Mouse (Mus musculus): ENCODE measurements around the gene Kcnt2. TPM values are rescaled to one million over a fixed set of nuclear protein-coding genes. Genes with fewer than 3 reads are reported as not detected.
A peak's percentile ranks its signal among the peaks of the same experiment; 100 is the strongest.

The Kcnt2 gene
- total RNA-seq, 4 experiments from 2014 or later = 30.2 to 37.8 (median 34.6) TPM

DNA sequence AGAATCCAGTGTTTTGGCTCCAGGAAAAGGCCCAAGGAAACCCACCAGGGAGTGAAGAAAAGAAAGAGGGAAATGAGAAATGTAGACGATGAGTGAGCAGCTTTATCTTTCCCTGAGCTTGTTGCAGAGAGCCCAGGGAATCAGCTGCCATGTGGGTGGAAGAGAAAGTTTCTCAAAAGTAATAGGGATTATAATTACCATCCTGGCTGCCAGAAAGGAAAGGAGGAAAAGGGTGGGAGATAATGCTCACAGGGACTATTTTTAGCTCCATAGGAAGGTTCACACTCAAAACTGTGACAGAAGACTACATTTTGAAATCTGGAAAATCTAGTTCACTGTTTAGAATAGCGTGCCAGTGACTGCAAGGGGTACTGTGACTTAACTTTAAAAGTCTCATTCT, 243.9 kb downstream of the Kcnt2 start:
- peak in 1 of 2 experiments; percentile 26 for DNase-seq (ENCODE audit: low spot score in 2 of 2)

DNA sequence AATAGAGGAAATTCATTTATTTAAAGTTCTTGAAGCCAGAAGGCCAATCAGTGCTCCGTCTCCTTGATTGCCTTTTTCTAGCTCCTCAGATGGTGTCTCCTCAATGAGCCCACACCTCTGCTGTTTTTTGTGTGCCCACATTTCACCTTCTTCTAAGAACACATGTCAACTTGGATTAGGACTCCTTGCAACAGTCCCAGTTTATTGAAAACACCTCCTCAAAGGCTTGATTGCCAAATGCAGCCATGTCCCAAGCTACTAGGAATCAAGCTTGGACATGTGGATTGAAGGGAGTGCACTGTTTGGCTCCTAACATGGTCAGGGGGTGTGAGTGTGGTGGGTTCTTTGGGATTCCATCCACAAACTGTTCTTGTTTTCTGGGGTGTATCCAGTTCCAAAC, 245.4 kb downstream of the Kcnt2 start:
- DNase-seq (ENCODE audit: low spot score in 2 of 2) = no peak

DNA sequence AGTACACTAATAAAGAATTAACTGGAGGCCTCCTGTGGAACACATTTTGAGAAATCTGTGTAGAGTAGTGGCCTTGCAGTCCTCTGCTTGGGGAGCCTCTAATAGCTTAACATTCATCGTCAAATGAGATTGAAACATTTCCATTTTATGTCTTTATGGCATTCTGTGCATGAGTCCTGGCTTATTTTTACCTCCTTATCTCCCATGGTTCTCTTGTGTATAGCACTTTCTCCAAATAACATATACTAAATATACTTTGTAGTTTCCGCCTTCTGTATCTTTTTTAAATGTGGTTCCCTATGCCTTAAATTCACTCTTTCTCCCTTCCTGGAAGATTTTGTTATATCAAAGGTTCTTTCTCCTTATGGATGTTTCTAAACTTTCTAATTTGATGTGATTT, 246.3 kb downstream of the Kcnt2 start:
- DNase-seq (ENCODE audit: low spot score in 2 of 2) = no peak

DNA sequence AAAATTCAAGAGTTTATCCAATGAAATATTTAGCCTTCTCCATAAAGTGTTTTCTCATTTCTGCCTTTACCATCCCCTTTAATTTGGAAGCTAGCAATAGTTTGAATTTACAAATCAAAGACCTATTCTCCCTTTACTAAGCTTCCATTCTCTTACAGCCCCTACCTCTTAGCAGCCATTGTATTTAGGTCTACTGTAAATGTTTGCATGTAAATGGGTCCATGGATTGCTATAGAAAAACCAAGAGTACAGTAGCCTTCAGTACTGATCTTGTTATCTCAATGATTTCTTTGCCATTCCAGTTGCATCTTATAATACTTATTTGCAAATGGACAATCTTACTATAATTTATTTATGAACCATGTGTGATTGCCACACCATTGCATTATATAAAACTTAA, 267.5 kb downstream of the Kcnt2 start:
- no peak for DNase-seq (ENCODE audit: low spot score in 2 of 2)

DNA sequence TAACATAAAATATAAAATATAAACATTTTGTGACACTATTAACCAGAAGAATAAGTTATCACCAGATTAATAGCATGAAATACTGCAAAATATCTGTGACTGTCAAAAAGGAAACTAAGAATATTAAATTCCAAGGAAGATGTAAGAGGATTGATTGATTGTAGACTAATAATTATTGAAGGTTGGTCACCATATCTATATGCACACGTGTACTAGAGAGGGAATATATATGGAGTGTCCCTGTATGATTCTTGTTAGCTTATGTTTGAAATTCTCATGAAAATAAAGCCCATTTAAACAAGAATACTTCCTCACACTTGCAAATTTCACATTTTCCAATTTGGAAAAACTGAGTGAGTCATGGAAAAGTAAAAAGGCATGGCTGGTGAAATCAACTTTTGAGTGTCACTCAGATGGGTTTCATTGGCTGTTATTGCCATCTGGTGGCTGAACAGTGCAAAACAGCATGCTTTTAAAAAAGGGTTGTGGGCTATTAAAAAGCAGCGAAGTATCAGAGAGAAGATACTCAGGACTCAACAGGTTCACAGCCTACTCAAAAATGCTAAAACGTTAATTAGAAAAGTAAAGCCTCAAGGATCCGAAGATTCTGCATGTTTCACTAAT, 285.4 kb downstream of the Kcnt2 start:
- DNase-seq (ENCODE audit: low spot score in 2 of 2) = peak; percentile 15 to 43

DNA sequence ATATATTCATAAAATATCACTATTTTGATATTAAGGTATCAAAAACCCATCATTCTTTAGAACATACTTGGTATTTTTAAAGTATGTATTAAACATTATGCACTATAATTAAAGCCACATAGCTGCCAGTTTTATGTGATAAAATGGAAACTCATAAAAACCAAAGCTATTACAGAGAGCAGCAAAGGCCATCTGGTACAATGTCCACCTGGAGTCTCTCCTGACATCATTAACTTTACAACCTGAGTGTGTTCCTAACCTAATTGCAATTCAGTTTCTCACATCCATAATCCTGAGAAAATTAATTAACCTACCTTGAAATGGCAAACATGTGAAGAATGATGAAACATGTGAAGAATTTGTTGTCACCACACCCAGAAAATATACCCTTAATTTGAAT, 288.9 kb downstream of the Kcnt2 start:
- DNase-seq (ENCODE audit: low spot score in 2 of 2) = no peak

DNA sequence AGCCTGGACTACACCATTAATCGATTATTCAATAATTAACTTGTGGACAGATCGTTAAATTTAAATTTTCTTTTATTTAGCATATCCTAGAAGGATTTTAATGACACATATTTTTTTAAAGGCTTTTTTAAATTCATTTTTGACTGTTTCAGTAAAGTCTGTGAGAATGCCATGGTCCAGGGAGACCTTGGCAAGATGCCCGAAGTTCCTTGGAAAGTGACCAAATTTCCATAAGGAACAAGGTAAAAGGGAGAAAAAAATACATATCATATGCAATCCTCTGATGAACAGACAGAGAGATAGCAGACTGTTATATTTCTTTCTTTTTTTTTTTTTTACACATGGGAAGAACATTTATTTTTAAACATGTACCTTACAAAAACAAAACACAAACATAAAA, 296.1 kb downstream of the Kcnt2 start:
- no peak for DNase-seq (ENCODE audit: low spot score in 2 of 2)

DNA sequence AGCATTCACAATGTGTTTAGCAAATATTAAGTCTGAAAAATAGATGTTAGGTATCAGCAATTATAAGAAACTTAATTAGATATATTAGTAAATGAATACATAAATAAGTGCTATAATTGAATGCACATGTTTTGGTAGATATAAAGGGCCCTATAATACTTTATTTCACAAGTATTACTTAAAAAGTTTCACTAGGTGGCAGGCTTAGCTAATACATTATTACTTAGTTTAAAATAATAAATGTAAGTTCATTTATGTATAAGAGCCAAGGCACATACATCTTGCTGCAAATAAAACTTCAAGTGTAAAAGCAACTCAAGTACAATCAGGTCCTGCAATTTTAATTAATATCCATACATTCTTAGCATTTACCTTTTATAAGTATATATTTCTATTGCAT, 302.8 kb downstream of the Kcnt2 start:
- DNase-seq (ENCODE audit: low spot score in 2 of 2) = no peak

DNA sequence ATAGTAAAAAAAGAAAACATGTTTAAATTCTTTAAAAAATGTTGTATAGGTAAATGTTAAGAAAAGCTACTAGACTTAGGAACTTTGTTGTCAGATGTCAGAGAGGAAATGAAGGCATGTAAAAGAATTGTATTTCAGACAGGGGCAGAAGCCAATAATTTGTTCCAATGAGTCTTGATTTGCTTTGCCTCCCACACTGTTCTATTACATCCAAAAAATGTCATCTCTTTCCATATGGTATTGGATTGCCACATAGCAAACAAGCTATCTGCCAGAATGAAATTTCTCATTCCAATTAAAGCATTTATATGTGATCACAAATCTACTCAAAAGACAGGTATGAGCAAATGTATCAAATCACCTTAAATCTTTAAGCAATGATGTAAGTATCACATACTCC, 314.8 kb downstream of the Kcnt2 start:
- no peak for DNase-seq (ENCODE audit: low spot score in 2 of 2)

DNA sequence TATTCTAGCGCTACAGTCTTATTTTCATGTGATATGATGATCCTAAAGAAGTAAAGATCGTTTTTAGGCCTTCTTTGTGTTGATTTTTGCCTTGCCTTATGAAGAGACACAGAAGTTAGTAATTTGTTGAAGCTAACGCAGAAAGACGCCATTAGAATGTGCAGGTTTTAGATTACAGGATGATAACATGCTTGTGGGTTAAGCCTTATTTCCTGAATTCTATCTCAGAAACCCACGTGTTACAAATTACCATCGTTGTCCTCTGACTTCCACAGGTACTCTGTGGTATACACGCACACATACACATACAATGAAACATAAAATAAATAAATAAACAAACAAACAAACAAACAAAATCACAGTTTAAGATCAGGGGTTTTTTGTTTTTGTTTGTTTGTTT, 326.2 kb downstream of the Kcnt2 start:
- no peak for DNase-seq (ENCODE audit: low spot score in 2 of 2)

DNA sequence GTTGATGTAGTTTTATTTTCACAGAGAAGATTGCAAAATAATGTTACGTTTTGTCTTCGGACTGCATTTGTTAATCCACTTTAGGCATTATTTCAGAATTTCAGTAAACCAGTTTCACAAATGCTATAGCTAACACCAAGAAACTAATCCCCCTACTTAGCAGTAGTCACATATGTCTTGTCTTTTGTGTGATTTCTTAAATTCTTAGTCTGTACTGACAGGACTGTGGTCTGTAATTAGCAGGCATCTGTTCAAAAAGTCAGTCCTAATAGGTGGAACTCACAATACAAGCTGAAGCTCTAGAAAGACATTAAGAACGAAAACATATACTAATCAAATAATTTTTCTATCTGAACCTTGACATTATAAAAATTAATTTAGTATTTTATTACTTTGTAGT, 332.6 kb downstream of the Kcnt2 start:
- DNase-seq (ENCODE audit: low spot score in 2 of 2) = no peak

DNA sequence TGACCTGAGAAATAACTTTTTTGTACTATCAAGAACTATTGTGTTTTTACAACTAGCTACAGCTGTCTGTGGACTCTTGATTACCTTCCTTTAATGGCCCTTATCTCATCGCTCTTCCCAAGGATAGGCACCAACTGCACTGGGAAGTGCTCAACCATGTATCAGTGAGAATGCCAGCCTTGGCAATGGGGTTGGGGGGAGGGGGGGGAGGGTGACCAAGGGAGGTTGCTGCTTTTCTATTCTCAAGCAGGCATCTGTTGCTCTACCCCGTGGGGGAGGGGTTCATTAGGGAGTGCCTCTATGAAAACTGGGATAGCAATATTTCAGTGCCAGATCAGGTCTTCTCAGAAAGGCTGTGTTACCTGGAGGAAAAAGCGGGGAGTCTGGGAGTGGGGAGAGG, 342.3 kb downstream of the Kcnt2 start:
- DNase-seq (ENCODE audit: low spot score in 2 of 2) = no peak

DNA sequence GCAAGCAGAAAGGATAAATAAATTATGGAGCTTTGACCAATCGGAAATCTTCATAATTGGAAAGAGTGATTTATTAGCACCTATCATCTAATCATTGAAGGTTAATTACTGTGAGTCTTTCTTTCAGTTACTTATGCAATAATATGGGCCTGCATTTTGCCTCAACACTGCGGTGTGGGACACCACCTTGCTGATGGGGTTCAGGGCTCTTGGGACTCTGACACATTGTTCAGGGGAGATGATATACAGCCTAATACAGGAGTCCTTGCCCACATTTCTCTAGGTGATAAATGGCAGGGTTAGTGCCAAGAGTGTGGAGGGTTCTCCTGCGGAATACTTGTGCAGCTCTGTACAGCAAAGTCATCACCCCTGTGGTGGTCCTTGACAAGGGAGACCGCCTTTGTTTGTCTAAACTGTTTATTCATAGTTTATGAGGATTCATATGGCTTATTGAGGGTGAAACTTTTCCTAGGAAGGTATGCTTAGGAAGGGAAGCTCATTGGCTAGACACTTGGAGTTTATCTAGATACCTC, 362.9 kb downstream of the Kcnt2 start:
- no peak for DNase-seq (ENCODE audit: low spot score in 2 of 2)

DNA sequence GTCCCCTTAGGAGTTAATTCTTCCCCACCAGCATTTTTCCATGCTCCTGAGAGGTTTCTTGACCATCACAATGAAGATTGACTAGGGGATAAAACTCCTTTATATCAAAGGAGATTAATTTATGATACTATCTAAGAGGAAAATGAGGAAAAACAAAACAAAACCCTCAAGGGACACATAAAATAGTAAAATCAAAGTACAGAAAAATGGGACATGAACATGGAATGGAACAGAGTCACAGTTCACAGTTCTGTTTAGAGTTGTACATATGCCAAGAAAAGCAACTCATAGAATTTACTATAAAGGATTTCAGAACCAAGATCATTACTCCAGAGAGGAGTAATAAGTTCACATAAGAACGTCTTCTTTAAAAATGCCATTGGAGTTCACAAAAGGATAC, 367.1 kb downstream of the Kcnt2 start:
- no peak for DNase-seq (ENCODE audit: low spot score in 2 of 2)

DNA sequence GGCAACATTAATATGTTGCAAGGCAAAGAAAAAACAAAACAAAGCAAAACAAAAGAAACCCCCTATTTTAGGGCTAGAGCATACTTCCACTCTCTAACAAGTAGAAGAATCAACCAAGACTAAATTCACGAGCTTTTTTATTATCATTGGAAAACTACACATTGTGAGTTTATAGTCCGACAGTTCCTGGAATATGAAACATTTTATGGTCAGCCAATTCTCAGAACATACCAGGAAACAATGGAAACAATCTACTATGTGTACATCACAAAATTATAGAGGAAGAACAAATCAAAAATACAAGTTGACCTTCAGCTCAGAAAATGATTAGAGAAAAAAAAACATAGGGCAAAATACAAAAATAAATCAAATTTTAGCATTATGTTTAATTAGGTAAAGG, 368.9 kb downstream of the Kcnt2 start:
- DNase-seq (ENCODE audit: low spot score in 2 of 2) = no peak

DNA sequence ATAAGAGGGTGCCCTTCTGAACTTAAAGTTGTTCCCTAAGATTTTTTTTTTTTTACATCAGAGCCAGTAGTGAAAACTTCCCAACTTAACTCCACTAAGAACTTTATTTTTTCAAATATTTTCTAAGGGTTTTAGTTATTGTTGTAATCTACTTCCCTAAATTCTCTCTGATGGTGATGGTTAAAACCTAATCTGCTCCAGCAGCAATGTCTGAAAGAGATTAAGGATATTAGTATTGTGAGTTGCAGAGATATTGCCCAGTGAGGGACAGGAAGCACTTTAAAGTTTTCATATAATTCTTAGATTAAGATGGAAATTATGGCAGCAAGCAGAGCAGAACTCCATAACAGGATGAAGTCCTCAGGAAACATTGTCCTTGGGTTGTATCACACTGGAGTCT, 372.2 kb downstream of the Kcnt2 start:
- DNase-seq (ENCODE audit: low spot score in 2 of 2) = no peak

DNA sequence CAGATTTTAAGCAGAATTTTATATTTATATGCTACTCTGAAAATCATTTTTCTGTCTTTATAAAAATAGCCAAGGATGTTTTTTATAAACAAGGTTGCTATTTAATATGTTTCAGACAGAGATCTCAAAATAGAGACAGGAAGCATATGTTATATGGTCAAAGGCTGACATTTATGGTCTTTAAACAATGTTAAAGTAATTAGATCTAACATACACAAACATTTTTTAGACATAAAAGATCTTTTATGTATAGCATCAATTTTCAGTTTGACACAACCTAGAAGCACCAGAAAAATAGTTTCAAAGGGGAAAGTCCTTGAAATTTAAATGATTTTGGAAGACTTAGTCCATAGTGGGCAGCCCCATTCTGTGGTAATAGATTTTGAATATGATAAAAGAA, 379.0 kb downstream of the Kcnt2 start:
- DNase-seq (ENCODE audit: low spot score in 2 of 2) = no peak

DNA sequence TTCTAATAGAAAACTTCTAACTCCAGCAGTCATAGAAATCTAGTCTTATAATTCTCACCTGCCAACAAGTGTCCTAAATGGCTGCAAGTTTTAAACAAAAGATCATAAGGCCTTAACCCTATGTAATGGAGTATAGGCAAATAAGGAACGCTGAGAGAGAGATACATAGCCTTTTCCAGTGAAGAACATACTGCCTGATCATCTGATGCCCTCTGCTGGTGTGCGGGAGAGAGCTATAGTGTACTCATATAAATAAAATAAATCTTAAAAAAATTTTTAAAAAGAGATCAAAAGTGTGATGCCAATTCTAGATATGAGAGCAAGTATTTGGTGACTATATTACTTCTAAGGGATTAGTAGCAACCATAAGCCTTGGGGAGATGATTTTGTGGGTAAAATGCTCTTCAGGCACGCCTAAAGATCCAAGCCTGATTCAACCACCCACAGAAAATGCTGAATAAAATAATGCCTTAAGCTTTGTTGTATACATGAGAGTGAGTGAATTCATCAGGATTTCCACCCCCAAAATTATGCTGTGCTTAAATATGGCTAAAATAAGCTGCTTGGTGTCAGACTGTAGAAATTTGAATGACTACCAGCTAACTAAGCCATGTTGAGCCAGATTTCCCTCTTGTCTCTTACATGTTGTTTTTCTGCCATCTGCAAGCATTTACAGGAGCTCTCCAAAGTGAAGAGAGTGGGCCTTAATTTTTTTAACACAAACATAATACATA, 413.8 kb downstream of the Kcnt2 start:
- DNase-seq (ENCODE audit: low spot score in 2 of 2) = no peak

DNA sequence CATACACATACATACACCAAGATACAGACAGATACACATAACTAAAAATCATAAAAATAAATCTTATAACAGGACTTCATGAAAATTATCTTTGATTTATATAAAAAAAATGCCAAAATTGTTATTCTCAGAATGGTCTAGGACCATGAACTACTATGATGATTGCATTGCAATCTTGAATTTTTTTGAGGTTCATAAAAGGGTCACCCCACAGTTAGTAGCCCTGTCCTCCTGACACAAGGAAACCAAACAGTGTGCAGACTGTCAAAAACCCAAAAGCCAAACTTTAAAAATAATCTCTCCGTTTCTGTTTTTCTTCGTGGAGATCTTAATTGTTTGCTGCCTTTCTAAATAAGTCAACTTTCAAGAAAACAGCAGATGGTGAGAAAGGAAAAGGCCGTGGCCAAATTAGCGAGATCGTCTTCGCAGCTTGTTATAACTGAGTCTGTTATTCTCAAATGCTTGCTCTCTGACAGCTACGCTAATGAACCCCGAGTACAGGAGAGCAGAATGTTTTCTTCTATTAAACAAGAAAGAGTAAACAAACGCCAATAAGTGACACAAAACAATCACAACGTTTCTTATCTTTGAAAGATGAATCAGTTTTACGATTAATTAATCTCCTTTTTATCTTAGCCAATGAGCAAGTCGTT, 414.9 kb downstream of the Kcnt2 start:
- no peak for DNase-seq (ENCODE audit: low spot score in 2 of 2)

DNA sequence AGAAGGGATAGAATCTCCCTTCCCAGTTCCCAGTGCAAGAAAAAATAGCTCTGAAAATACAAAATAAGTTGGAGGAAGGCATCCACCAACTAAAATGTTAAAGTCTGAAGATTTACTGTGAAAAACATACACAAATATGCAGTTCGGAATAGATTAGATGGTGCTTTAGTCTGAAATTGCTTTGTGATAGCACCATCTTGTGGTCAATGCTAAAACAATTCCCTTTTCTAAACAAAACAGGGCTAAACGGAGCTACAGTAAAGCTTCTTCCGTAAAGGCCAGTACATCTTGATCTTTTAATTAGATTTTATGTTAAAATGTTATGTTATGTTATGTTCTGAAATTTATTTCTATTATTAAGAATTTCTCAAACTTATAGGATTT, 415.4 kb downstream of the Kcnt2 start:
- no peak for DNase-seq (ENCODE audit: low spot score in 2 of 2)
